Mouse (Mus musculus): Measurements from ENCODE around the gene Supt16. TPM values are rescaled to one million over a fixed set of nuclear protein-coding genes. Genes with fewer than 3 reads are reported as not detected.

Supt16 gene
- polyA plus RNA-seq, 1 experiment: 20.3 TPM

- DNase-seq (ENCODE audit: low spot score): no peak
These were observed 50.7 kb downstream of the Supt16 start for GRCm38 (mm10) chr14:52146540-52146939.

GRCm38 (mm10) chr14:52144165-52144564 is 53.1 kb downstream of the Supt16 start:
- DNase-seq (ENCODE audit: low spot score): no peak

- DNase-seq (ENCODE audit: low spot score): no peak
These were observed 55.6 kb downstream of the Supt16 start for GRCm38 (mm10) chr14:52141445-52142127.

GRCm38 (mm10) chr14:52140577-52141444 is 56.4 kb downstream of the Supt16 start:
- no peak for DNase-seq (ENCODE audit: low spot score)

DNA sequence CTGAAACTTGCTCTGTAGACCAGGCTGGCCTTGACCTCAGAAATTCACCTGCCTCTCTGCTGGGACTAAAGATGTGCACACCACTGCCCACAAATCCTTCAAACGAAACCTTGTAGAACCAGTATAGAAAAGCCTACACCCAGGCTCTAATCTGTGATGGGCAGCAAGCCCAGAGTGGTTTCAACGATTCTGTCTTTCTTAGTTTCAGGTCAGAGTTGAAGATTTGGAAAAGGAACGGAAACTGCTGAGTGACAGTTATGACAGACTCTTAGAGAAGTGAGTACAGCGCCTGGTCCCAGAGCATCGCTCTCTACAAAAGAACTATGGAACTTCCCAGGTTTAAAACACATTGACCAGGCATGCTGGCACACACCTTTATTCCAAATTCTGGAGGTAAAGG is 63.6 kb downstream of the Supt16 start:
- no peak for DNase-seq (ENCODE audit: low spot score)

DNA sequence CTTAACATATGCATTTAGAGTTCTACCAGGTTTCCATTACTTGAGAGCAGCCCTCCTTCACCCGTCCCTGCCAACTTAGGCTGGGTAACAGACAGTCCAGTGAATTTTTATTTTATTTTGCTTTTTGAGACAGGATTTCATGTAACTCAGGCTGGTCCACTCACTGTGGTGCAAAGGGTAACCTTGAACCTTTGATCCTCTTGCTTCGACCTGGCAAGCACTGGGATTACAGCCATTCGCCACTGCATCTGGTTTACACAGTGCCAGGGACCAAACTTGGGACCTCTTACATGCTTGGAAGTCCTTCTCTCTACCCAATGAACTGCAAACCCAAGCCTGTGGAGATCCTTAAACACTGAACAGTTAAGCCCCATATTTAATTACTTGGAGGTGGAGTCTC is 72.6 kb downstream of the Supt16 start:
- DNase-seq (ENCODE audit: low spot score): no peak

- DNase-seq (ENCODE audit: low spot score): peak; percentile 31
These were observed 73.3 kb downstream of the Supt16 start for GRCm38 (mm10) chr14:52123918-52124317.

DNA sequence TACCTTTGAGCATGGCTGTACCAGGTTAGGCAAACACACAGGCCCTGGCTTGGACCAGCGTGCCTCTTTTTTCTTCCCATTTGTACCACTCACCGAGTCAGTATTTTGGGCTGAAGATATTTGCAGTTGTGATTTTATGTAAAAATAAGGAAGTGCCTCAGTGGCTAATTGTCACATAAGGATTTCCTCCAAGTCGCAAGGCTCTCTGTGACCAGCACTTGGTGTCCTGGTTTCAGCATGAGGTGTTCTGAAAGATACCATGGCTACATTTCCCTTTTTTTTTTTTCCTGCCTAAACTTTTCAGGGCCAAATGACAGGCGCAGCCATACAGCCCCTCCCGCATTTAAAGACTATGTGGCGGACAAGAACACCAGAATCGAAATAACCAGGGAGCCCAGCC is 77.0 kb downstream of the Supt16 start:
- DNase-seq (ENCODE audit: low spot score): no peak

GRCm38 (mm10) chr14:52118823-52119608 is 78.2 kb downstream of the Supt16 start:
- peak; percentile 36 for DNase-seq (ENCODE audit: low spot score)

GRCm38 (mm10) chr14:52118456-52118822 is 78.8 kb downstream of the Supt16 start:
- no peak for DNase-seq (ENCODE audit: low spot score)

- DNase-seq (ENCODE audit: low spot score): no peak
These were observed 80.0 kb downstream of the Supt16 start for GRCm38 (mm10) chr14:52117241-52117640.

DNA sequence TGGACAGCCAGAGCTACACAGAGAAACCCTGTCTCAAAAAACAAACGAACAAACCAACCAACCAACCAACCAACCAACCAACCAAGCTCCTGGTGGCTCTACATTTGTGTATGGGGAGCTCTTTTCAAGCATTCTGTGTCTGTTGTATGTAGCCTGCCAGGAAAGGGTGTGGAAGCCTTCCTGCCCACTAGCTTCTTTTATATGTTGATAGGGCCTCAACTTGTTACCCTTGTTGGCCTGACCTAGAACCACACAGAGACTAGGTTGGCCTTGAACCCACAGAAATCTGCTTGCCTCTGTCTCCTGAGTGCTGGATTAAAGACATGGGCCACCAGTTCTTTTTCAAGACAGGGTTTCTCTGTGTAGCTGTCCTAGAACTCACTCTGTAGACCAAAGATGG is 83.1 kb downstream of the Supt16 start:
- DNase-seq (ENCODE audit: low spot score): no peak

Other genes starting within 250 kb of the Supt16 start
- gene Arhgef40, start 212.7 kb downstream of the Supt16 start, polyA plus RNA-seq (2012; rRNA removed): 44.4 and 53.8 TPM in 2 replicates
- gene Tmem253, start 181.8 kb downstream of the Supt16 start, polyA plus RNA-seq (2012; rRNA removed): 1.1 and 1.5 TPM in 2 replicates
- 105 and 107 TPM in 2 replicates for gene Zfp219, start 176.7 kb downstream of the Supt16 start, polyA plus RNA-seq (2012; rRNA removed)
- gene Olfr221, start 155.0 kb downstream of the Supt16 start, polyA plus RNA-seq (2012; rRNA removed): not detected in 2 replicates
- 203 and 214 TPM in 2 replicates for gene Hnrnpc, start 93.4 kb downstream of the Supt16 start, polyA plus RNA-seq (2012; rRNA removed)
- gene Rpgrip1, start 86.7 kb downstream of the Supt16 start, polyA plus RNA-seq (2012; rRNA removed): 1.8 and 2.5 TPM in 2 replicates
- 47.8 and 51.2 TPM in 2 replicates for gene Chd8, start 60.4 kb upstream of the Supt16 start, polyA plus RNA-seq (2012; rRNA removed)
- gene Tox4, start 81.7 kb upstream of the Supt16 start, polyA plus RNA-seq (2012; rRNA removed): 27.8 and 29.3 TPM in 2 replicates
- 17.5 and 18.1 TPM in 2 replicates for gene Rab2b, start 82.1 kb upstream of the Supt16 start, polyA plus RNA-seq (2012; rRNA removed)
- gene Mettl3, start 107.7 kb upstream of the Supt16 start, polyA plus RNA-seq (2012; rRNA removed): 32.9 and 36.4 TPM in 2 replicates
- gene Sall2, start 131.3 kb upstream of the Supt16 start, polyA plus RNA-seq (2012; rRNA removed): 6.3 and 8.1 TPM in 2 replicates
- gene Olfr1513, start 159.0 kb upstream of the Supt16 start, polyA plus RNA-seq (2012; rRNA removed): not detected in 2 replicates
- not detected in 2 replicates for gene Olfr1512, start 181.8 kb upstream of the Supt16 start, polyA plus RNA-seq (2012; rRNA removed)
- gene Olfr1511, start 200.0 kb upstream of the Supt16 start, polyA plus RNA-seq (2012; rRNA removed): not detected in 2 replicates
- not detected in 2 replicates for gene Olfr1510, start 217.0 kb upstream of the Supt16 start, polyA plus RNA-seq (2012; rRNA removed)
- gene Olfr1509, start 245.6 kb upstream of the Supt16 start, polyA plus RNA-seq (2012; rRNA removed): not detected in 2 replicates